Mouse (Mus musculus) MEL-GATA-1-ER (cell line): ENCODE results near the gene Magi2.
A peak's percentile ranks its signal among the peaks of the same experiment; 100 is the strongest.

Experiments used
- DNase-seq: peaks from one replicate; pipeline ENCODE4 v3.0.0-alpha.2; 2012; ENCODE audit warnings: low read depth; ENCODE audit errors: extremely low read depth

The Magi2 gene

DNA sequence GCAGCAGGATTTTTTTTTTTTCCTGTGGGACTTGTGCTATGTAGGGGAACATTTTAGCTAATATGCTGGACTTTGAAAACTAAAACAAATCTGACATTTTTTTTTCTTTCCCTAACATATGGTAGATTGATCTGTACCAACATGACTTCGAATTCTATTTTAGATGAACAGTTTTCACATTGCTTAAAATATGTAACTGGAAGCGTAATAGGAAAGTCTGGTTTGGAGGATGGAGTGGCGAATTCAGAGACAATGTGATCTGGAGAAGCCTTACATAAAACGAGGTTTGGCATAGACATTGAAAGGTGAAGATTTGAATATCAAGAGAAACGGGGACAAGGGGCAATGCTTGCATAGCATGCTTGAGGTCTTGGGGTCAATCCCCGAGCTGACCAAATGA is 519.1 kb downstream of the Magi2 start:
- no peak for DNase-seq

DNA sequence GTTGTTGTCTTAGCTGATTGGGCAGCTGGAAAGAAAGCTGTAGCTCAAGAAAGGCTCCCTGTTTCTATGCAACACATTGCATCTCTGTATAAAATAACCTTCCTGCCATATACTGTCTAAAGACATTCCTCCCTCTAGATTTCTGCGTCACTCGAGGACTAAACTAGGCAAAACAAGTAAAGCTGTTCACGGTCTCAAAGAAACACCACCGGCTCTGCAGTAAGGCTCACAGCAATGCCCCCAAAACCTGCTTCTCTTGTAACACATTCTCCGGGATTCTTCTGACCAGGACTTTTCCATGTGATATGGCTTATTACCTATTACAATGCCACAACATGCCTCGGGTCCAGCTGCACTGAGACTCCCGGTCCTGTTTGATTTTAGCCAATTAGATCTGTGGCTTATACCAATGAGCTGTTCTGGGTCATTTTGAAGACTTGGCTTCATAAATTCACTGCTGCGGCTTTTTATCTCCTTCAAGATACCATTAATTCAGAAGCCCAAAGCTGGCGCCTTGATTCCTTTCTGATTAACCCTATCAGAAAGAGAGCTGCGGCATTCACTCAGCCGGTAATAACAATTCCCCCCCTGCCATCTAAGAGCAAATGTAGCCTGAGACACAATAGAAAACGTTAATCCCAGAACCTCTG is 520.2 kb downstream of the Magi2 start:
- no peak for DNase-seq

DNA sequence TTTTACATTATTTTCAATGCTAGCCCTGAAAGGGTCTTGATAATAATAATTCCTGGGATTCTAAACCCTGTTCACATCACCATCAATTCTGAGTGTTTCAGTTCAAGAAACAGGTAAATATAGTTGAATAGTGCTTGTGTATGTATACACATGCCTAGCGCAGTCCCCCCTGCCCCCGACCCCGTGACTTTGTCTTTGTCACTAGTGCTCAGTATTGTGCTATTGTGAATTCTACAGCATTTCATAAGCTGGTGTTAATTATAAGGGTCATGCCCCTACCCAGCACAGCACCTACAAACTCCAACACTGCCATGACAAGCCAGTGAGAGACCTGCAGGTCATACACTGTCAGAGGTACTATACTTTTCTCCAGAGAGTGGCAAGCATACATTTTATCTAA is 520.8 kb downstream of the Magi2 start:
- DNase-seq = no peak

DNA sequence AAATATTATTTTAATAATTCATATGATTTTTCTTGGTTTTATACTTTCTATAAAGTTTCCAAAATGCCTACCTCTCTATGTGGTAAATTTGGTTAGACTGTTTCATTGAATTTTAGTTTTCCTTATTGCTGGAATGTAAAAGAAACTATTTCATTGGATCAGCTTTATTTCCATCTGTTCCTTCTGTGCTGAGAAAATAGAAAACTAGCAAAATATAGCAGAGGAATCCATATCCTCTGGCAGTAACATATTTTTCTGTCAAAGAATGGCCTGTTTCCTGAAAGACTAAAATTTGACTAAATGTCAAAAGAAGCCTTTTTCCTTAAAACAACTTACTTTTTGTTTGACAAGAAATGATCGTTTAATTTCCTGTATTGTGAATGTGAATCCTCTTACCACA is 552.4 kb downstream of the Magi2 start:
- DNase-seq = no peak

DNA sequence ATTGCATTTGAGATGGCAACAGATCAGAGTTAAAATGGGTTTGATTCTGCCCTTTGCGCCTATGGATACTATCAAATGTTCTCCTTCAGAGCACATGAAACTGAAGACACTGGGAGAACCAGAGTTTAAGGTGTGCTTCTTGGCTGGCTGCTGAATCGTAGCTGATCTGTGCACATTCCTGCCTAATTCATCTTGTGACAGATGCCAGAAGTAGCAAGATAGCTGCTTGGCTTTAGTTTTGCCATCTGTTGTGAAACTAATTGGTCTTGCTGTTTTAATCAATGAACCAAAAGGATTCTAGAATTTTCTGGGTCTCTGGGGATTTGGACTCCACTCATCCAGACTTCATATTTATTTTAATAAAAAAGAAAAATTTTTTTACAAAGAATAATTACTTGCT is 553.2 kb downstream of the Magi2 start:
- DNase-seq = no peak

DNA sequence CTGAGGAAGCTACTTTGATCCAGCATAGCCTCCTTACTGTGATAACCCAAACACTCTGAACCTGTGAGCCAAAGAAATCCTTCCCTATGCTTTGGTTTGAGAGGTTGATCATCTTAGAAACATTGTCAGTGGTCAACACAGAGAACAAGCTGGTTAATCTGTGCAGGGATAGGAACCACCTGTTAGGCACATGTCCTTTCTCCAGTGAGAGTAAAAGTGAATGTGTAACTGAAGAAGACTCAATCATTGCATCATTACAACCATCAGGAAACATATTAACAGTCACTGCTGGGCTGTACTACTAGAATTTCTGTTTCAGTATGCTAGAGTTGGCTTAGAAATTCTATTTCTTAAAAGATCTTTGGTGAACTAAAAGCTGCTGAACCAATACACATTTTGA is 558.5 kb downstream of the Magi2 start:
- no peak for DNase-seq

DNA sequence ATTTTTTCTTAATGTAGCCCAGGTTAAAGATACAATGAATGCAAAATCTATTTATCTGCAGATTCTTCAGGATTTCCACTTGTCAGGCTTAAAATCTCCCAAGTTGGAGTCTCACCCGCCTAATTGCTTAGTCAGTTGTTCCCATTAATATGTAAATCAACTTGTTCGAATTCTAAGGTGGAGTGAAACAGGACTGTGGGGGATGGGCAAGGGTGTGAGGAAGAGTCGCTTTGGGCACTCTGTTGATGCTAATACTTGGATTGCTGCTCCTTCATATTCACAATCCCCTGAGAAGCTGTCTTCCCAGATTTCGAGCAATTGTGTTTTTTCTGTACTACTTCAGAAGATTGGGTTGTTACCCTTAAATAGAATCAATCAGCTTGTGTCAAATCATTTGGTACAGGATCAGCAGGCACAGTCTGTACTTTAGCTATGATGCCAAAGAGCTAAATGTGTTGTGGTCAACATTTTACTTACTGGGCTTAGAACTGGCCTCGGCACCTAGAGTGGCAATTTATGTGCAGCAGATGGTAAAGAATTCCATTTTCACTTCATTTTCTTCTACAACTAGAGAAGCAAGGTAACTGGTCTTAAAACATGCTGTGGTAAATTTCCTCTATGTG is 560.8 kb downstream of the Magi2 start:
- DNase-seq = no peak

DNA sequence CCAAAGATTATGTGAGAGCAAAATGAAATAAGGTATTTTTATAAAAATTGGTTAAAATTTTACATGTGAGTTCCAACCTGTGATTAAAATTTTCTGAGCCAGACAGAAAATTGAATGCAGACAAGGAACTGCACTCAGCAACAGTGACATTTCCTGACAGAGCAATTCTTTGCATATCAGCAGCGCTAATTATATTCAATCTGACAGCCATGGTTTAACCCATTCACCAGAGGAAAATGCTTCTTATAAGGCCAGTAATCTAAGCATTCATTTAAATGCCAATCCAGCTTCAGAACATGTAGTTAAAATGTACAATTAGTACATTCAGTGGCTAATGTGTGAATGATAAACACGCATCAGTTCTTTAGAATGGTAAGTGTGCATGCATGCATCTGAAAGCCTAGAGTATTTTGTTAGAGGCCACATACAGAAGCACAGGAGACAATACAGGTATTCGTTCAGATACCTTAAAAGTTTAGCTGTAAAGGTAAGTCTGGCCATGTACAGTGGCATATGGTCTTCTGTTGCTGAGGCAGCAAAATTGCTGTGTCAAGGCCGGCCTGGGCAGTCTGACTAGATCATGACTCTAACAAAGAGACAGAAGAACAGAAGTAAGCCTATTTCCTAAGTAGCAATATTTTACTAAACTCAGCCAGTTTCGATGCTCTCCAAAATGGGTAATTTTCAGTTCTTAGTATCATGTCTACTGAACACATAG is 576.4 kb downstream of the Magi2 start:
- no peak for DNase-seq

DNA sequence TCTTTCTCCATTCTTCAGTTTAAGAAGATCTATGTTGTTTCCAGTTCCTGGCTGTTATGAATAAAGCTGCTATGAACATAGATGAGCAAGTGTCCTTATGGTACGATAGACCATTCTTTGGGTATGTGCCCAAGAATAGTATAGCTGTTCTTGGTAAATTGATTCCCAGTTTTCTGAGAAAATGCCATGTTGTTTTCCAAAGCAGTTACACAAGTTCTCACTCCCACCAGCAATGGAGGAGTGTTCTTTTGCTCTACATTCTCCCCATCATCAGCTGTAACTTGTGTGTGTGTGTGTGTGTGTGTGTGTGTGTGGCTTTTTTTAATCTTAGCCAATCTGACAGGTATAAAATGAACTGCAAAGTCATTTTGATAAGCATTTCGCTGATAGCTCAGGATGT is 595.7 kb downstream of the Magi2 start:
- DNase-seq = no peak

DNA sequence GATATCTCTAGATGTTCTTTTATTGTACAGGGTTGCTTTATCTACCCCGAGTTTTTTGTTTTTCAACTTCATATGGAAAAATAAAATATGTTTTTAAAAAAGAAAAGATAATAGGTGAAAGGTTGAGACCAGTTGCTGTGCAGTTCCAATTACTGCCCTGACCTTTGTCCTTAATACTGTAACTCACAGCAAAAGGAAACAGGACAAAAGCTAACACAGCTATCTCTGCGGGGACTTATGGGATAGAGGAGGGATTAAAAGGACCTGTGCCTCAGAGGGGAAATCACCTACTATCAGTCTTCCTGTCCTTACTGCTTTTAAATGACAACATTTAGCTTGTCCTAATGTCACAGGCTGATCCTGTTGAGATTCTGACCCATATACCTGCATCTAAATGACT is 599.1 kb downstream of the Magi2 start:
- DNase-seq = no peak

DNA sequence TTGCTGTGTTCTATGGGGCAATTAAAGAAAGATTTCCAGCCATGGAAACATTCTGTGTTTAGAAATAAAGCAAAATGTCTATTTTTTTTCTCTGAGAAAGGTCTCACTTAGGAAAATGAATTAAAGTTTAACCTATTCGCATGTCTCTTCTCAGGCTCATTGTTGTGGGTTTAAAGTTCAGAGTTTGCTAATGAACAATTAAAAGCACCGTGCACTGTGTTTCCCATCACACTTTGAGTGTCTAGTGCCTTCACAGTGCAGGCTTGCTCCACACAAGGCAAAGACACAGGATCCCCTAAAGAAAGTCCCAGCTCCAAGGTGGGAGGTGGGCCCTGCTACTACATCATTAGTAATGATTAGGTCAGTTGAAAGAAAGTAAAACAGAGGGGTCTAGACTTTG is 602.5 kb downstream of the Magi2 start:
- DNase-seq = no peak

DNA sequence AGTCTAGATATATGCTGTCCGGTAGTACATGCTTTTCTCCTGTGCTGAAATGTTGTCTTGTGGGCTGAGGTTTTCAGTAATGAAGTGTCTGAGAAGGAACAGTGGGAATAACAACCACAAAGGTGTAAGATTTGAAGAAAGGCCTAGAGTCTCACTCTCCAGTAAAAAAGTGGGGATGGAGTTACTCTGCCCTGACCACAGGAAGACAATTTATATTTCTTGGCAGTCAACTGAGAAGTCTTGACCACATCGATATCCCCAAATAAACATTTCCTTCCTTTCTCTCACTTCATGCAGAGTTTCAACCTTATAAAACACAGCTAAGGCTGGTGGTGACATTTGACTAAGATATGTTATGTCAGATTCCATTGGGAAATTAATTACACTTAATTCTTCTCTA is 636.0 kb downstream of the Magi2 start:
- no peak for DNase-seq

DNA sequence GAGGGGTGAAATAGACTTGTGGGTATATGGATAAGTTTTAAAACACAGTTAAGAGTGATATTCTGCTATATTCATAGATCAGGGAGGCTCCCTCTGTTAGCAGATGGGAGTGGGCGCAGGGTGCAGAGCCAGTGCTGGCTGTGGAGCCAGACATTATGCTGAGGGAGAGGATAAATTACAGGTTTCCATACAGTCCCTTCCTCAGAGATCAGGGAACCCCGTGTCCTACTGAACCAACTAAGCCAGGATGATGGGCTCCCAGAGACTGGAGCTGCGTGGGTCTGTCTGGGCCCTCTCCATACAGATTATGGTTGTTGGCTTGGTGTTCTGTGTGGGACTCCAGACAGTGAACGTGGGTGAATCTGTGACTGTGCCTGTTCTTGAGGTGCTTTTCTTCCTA is 643.6 kb downstream of the Magi2 start:
- no peak for DNase-seq

DNA sequence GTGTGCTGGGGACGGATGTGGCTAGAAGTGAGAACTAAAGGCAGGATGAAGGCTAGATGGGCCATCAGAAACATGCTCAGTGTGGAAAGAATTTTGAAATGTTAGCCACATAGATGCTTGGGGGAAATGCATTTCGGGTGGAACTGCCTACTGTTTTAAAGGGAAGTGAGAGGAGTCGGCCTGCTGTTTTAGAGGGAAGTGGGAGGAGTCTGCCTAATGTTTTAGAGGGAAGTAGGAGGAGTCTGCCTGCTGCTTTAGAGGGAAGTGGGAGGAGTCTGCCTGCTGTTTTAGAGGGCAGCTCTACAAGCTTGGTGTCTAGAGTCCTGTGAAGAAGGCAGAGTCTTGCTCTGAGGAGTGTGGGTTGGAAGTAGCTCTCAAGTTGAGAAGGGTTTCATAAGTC is 664.9 kb downstream of the Magi2 start:
- peak; percentile 1 for DNase-seq

DNA sequence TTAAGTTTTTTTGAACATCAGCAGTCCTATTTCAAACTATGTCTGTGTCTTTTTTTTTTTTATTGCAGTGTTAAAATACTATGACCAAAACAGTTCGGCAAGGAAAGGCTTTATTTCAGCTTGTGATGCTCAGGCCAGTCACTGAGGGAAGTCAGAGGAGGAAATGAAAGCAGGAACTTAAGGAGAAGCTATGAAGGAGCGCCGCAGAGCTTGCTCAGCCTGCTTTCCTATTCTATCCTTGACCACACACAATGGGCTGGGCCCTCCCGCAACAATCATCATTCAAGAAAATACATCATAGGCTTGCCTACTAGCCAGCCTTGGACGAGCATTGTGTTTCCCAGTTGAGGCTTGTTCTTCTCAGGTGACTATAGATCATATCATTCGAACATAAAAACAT is 669.1 kb downstream of the Magi2 start:
- no peak for DNase-seq

DNA sequence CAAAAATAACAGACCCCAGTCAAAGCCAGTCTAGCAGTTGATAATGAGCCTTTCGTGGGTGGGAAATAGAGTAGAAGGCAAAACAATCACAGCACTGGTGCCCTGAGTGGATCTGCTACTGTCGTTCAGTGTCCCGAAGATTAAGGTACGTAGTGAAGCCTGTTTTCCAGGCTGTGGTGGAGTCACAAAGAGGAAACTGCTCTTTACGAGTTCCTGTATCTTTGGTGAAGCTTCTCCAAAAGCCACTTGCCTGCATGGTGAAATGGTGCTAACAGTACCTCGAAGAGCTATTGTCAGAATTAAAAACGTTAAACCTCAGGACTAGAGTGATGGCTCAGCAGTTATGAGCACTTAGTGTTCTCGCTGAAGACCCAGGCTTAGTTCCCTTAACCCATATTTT is 674.8 kb downstream of the Magi2 start:
- no peak for DNase-seq

DNA sequence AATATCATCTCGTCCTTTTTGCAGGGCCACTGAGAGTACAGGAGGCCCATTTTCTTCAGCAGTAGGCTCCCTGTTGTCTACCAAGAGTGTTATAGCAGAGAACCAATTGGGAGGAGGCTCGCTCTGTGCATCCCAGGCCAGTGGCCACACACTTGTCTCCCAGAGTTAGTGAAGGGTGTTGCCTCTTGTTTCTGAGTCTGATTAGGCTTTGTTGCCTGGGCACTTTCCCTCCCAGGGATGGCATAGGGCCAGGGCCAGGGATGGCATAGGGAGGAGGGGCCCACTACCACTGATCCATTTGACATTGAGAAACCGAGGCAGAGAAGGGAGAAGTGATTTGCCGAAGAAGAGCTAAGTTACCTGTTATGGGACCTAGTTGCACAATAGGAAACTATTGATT is 679.8 kb downstream of the Magi2 start:
- no peak for DNase-seq

DNA sequence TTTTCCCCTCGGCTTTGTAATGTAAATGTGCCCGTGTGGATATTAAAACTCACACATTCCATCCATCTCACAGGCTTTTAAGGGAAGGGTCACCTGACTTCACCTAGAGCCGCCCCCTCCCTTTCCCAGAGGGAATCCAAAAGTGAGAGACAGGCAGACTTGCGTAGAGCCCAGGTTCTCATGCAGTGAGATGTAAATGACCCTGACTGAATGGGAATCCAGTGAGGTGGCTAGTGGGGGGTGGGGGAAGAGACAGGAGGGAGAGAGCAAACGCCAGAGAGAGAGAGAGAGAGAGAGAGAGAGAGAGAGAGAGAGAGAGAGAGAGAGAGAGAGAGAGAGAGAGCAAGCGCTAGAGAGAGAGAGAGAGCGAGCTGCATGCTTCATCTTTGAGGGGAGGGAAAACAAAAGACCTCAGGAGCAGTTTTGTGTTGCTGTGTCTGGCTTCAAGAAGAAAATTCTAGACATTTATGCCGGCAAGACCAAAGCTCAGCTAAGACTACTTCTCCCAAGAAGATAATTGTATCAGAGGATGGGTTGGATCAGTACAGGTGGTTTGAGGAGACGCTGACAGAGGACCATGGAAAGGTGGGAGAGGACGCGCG is 680.6 kb downstream of the Magi2 start:
- no peak for DNase-seq

DNA sequence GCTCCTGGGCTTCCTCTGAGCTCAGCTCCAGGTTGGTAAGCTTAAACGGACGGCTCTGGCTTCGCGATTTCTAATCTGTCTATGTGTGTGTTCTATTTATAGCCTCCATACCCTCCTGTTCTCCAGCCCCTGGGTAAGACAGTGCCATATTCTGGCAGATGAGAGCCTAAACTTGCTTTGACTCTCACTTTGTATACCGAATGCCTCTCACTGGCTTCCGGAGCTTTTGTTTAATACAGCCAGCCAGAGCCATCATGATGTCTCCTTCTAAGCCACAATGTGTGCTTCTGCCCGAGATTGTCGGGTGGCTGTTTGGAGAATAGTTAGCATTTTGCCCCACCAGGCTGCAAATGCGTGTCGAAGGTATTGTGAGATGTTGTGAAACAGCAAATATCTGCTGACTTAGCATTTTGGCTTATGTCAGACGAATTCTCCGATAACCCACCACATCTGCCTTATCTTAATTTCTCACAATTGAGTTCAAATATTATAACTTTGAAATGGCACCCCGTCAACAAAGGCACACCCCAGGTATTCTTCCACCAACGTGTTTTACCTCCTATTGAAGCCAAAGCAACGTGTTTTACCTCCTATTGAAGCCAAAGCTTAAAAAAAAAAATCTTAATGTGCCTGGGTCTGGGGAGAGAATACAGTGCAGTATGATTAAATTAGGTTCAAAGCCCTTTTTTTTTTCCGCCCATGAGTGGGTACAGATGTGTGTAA is 681.3 kb downstream of the Magi2 start:
- no peak for DNase-seq

DNA sequence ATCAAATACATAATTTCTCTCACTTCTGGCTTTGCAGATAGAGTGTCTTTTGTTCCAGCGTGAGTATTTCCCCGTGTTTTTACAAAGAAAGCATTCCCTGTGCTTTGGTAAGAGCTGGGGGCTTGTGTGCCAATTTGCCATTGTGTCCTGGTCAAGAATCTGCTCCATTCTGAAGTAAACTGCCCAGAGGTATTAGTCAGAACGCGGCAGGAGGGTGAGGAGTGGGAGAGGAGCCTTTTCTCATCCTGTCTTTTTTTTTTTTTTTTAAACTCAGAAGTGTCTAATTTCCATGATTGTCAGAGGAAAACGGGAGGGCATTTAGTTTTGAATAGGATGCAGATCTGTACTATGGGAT is 681.8 kb downstream of the Magi2 start:
- no peak for DNase-seq

DNA sequence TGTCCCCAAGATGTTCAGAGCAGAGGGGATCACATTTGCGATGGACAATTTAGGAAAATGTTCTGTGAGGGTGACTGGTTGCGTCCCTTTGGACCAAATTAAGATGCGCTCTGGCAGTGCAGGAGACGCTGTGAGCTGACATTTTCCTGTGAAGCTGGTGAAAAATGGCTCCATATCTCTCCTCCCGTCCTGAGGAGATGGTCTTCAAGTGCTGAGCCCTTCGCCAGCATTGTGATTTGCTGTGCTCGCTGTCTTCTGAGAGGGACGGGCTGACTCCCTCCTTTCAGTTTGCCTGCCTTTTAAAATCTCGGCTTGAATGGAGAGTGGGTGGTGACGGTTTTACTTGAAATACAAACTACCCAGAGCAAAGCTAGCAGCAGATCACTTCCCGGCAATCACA is 682.2 kb downstream of the Magi2 start:
- DNase-seq = no peak

DNA sequence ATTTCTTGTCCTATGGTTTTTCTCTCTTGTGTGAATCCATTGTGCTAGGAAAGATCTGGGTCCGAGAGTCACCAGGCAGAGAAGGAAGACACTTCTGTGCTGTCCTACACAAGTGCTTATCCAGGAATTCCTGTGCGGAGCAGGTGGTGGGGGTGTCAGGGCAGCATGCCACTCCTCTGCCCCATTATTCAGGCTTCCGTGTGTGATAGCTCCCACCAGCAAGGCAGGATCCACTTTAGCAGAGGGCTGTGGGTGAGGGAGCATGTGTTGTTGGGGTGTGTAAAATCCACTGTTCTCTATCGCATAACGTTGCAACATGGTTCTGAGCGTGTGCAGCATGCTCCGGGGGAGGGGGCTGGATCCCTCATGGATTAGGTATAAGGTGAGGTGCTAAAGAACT is 682.8 kb downstream of the Magi2 start:
- DNase-seq = no peak
